Mouse (Mus musculus) adrenal gland, adult (tissue): ENCODE results near the gene Shf.

Experiments
- DNase-seq, 2 experiments: peaks; one replicate each; pipeline ENCODE4 v3.0.0; 2022 to 2023; ENCODE audit warnings: low spot score in 1 of 2; ENCODE audit not compliant: inconsistent age in 2 of 2

Gene Shf

GRCm38 (mm10) chr2:122305097-122305892 lies 63.7 kb downstream of the Shf start:
- no peak for DNase-seq

GRCm38 (mm10) chr2:122304544-122304943 lies 64.4 kb downstream of the Shf start:
- no peak for DNase-seq

DNA sequence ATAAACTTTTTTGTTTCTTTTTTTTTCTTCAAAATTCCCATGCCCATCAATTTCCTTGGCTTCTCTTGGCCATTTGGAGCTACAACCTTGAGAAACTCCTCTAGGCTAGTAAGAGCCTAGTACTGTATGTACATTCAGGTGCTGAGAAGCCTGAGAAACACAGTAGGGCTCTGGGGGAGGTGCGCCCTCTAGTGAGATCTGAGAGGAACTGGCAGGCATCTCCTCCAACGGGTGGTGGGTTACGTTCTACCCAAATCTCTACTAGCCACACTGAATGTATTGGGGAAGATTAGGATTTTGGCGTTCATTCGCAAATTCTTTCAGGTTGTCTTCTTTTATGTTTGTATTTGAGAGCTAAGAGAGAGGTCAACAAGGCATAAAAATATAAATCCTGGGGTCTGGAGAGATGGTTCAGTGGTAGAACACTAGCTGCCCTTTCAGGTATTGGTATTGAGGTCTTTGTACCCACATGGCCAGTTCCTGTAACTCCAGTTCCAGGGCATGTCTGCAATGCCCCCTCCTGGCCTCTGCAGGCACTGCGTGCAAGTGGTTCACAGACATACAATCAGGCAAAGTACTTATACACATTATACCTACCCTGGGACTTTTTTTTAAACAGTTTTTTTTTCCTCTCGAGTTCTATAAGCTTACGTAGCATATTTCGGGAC lies 66.3 kb downstream of the Shf start:
- DNase-seq, result peak; percentile 61 to 85

DNA sequence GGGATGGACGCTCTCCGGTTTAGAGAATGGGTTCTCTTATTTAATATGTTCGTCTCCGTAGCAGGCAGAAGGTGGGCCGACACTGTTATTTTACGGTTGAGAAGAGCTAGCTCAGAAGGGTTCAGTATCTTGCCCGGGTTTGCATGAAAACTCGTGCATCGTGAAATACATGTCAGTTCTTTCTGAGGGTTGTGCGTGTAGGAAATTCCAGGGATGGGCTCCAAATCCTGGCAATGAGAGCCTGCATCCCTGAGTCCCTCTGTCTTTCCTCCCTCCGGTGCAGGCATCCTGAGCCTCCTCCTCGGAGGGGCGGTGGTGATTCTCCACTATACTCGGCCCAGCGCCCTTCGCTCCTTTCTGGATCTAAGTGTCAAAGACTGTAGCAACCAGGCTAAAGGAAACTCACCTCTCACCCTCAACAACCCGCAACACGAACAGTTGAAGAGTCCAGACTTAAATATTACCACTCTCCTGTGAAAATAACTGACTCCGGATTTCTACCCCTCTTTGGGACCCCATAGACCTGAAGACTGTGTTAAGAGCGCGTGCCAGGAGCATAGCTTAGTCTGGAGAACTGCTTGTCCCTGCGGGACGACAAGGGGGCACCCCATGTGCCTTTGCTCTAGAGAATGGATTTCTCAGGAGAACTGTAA lies 66.9 kb downstream of the Shf start:
- DNase-seq, result peak in 1 of 2 experiments; percentile 27

GRCm38 (mm10) chr2:122301081-122301920 lies 67.7 kb downstream of the Shf start:
- peak; percentile 38 to 75 for DNase-seq

GRCm38 (mm10) chr2:122300656-122301020 lies 68.3 kb downstream of the Shf start:
- DNase-seq, result no peak

GRCm38 (mm10) chr2:122299911-122300655 lies 68.9 kb downstream of the Shf start:
- DNase-seq, result no peak
